Mouse (Mus musculus) left cerebral cortex, adult 11 months (tissue): ENCODE results near the gene Arid4b.

Experiments used
- DNase-seq: peaks from one replicate; pipeline ENCODE4 v3.0.0; 2022; ENCODE audit warnings: low spot score

Gene Arid4b

GRCm38 (mm10) chr13:14062209-14063012 lies 621 bp upstream of the Arid4b start:
- no peak for DNase-seq

GRCm38 (mm10) chr13:14063942-14064271 lies 875 bp downstream of the Arid4b start:
- DNase-seq = peak; percentile 73

- DNase-seq = no peak
These were observed 1.5 kb downstream of the Arid4b start for GRCm38 (mm10) chr13:14064341-14065027.

- DNase-seq = no peak
These were observed 2.0 kb downstream of the Arid4b start for GRCm38 (mm10) chr13:14065028-14065380.

- no peak for DNase-seq
These were observed 2.7 kb downstream of the Arid4b start for GRCm38 (mm10) chr13:14065701-14066100.

- DNase-seq = no peak
These were observed 5.0 kb downstream of the Arid4b start for GRCm38 (mm10) chr13:14068035-14068434.

- no peak for DNase-seq
These were observed 6.3 kb downstream of the Arid4b start for GRCm38 (mm10) chr13:14069291-14069690.

GRCm38 (mm10) chr13:14074371-14074770 lies 11.3 kb downstream of the Arid4b start:
- no peak for DNase-seq

GRCm38 (mm10) chr13:14075326-14075725 lies 12.3 kb downstream of the Arid4b start:
- DNase-seq = no peak

GRCm38 (mm10) chr13:14088669-14089068 lies 25.6 kb downstream of the Arid4b start:
- DNase-seq = no peak

- no peak for DNase-seq
These were observed 40.0 kb downstream of the Arid4b start for GRCm38 (mm10) chr13:14103026-14103425.

- no peak for DNase-seq
These were observed 47.3 kb downstream of the Arid4b start for GRCm38 (mm10) chr13:14110154-14110873.

GRCm38 (mm10) chr13:14111146-14111545 lies 48.1 kb downstream of the Arid4b start:
- DNase-seq = no peak

- no peak for DNase-seq
These were observed 50.9 kb downstream of the Arid4b start for GRCm38 (mm10) chr13:14113746-14114528.

- no peak for DNase-seq
These were observed 52.8 kb downstream of the Arid4b start for GRCm38 (mm10) chr13:14115805-14116204.

GRCm38 (mm10) chr13:14131651-14132050 lies 68.6 kb downstream of the Arid4b start:
- DNase-seq = no peak

GRCm38 (mm10) chr13:14142294-14142966 lies 79.4 kb downstream of the Arid4b start:
- DNase-seq = no peak

- DNase-seq = no peak
These were observed 115.0 kb downstream of the Arid4b start for GRCm38 (mm10) chr13:14177989-14178388.

- no peak for DNase-seq
These were observed 116.6 kb downstream of the Arid4b start for GRCm38 (mm10) chr13:14179669-14180068.

- DNase-seq = no peak
These were observed 182.9 kb downstream of the Arid4b start for GRCm38 (mm10) chr13:14245946-14246345.
